Mouse (Mus musculus) frontal cortex, postnatal 10 days (tissue): ENCODE measurements around the gene Slc43a2.

Experiments
- DNase-seq, 2 experiments: peaks; one replicate each; pipeline ENCODE4 v3.0.0; 2022; ENCODE audit warnings: low spot score in 2 of 2, mixed read lengths in 1 of 2

Slc43a2 gene

DNA sequence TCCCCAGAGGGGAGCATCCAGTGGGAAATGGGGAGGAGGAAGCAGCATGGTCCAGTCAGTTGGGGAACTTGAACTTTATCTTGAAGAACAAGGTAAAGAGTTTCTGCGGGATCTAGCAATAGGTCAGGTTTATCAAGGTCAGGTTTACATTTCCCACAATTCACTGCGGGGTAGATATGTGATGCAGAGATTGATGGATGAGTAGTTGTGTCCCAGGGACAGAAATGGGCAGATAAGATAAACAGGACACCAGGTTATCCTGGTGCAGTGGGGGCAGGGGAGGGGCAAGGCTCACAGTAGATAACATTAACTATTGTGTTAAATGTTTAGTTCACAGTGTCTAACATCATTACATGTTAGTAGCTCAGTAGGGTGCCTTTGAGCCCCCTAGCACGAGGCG is 1.7 kb upstream of the Slc43a2 start:
- no peak for DNase-seq

- DNase-seq, result peak; percentile 89 to 94
These were observed 1.2 kb upstream of the Slc43a2 start for GRCm38 (mm10) chr11:75530325-75530724.

GRCm38 (mm10) chr11:75530845-75531373 is 585 bp upstream of the Slc43a2 start:
- no peak for DNase-seq

DNA sequence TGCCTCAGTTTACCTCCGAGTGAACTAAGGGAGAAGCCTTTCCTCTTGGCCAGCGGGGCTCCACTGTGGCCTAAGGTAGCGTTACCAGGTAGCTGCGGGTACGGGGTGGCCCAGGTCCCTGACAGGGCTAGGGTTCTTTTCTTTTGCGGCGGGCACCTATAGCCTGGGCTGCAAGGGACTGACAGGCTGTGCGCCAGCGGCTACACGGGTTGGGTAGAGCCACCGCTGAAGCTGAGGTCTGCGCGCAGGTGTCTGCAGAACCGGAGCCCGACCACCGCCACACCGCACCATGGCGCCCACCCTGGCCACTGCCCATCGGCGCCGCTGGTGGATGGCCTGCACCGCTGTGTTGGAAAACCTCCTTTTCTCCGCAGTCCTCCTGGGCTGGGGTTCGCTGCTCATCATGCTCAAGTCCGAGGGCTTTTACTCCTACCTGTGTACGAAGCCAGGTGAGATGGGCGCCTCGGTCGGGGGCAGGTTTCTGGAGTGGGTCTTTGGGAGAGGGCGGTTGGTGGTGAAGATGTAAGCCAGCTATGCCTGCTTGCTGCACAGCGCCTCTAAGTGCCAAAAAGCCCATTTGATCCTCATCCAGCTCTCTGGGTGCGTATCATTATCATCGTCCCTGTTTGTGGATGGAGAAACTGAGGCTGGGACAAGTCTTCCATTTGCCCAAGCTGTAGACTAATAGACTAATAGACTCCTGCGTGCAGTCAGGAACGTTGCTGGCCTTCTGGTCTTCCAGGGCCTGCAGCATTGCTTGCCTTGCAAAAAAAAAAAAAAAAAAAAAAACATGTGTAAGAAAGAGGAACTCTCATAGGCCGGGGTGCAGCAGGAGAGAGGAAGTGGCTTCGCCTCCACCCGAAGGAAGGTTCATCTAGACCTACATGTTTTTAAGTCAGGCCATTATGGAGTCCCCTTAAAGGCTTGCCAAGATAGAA is 1.1 kb downstream of the Slc43a2 start:
- DNase-seq, result no peak

DNA sequence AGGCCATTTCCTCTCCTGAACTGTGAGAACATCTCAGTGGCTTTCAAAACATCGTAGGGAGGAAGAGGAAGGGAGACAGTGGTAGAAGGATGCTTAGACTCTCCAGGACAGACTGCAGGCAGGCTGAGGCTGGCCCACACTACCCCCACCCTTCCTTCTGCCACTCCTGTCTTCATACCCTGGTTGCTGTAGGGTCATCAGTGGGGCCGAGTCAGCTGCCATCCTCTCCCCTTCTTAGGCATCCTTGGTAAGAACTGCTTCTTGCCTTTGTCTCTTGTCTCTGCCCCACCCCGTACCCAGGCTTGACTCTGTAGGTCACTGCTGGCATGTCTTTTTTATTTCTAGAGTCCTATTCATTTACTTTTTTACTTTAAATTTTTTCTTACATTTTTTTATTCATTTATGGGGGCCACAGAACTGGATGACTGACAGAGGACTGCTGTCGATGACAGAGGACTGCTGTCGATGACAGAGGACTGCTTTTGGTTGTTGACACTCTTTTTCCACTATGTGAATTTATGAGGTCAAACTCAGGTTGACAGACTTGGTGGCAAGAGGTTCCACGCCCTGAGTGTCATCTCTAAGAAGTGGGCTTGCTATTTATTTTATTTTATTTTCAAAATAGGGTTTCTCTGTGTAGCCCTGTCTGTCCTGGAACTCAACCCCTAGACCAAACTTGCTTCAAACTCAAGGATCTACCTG is 2.0 kb downstream of the Slc43a2 start:
- DNase-seq, result no peak

DNA sequence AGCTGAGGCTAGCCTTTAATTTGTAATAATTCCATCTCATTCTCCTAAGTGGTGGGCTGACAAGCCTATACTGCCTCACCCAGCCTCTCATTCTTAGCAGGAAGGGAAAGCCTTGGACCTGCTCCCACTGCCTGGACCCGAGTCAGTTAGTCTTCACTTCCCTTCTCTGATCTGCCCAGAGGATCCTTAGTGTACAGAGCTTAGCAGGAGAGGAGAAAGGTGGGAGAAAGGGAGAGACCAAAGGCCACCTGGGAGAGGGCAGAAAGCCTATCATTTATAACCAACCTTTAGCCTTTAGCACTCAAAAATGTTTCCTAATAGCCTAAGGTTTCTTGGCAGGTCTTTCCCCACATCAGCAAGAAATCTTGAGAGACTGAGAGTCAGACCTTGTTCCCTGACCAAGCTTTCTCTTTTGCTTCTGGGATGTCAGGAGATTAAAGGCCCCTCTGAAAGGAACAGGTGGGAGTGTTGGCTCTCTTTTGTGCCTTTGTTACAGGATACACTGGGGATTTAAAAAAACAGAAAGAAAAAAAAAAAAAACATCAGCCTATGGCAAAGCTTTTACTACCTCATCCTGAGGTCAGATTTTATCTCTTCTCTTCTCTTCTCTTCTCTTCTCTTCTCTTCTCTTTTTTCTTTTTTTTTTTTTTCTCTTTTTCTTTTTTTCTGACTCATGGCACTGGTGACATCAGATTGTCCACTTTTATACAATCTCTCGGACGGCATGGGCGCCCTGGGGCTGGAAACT is 3.0 kb downstream of the Slc43a2 start:
- no peak for DNase-seq

DNA sequence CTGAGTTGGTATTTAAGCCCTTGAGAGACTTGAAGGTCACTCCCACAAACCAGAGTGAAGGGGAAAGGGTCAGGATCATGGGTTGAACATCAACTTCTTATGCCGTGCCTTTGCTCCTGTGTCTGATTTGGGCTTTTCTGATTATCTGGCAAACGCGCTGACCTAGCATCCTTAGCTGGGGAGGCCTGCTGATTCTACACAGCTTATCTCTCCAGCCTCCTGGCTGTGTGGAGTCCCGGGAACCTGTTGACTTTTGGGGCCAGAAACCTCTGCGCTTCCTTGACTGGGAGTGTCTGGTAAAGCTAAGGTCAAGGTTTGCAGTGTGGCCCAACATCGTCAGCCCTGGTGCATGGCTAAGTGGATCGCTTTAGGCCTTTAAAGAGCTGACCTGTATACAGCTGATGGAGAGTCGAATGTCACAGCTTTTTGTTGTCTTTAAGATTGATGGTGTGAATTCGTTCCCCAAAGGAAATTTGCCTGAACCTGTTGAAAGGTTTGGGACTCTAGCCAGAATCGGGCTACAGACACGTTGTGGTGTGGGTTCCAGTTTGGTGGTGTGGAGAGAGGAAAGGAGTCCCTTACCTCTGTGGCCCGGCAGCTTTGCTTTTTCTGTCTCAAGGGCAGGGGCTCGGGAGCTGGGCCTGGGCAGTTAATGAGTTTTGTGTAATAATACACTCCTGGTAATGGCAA is 3.8 kb downstream of the Slc43a2 start:
- DNase-seq, result no peak

DNA sequence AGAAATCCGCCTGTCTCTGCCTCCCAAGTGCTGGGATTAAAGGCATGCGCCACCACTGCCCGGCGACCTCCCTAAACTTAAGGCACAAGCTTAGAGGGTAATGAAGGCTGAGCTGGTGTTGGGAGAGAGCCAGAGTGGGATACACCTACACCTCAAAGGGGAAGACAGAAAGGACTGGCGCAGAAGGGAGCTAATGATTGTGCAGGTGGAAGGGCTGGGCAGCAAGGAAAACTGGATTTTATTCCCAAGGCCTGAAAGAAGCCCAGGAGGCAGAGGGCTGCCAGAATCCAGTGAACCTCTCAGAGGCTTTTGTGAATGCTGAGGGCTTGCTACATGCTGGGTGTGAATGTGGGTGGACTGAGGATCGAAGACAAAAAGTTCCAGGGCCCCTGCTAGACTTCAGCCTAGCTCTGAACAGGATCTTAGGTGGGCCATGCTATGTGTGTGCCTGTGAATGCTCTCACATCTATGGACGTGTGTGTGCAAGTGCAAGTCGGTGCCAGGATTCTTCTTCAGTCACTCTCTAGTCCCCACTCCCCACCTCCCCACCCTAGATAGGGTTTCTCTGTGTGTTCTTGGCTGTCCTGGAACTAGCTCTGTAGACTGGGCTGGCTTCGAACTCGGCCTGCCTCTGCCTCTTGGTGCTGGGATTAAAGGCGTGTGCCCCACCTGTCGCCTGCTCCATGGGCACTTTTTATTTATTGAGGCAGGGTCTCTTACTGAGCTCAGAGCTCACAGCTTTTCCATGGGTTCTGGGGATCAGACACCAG is 4.9 kb downstream of the Slc43a2 start:
- no peak for DNase-seq

- no peak for DNase-seq
These were observed 5.5 kb downstream of the Slc43a2 start for GRCm38 (mm10) chr11:75537025-75537414.

GRCm38 (mm10) chr11:75537491-75538183 is 6.1 kb downstream of the Slc43a2 start:
- no peak for DNase-seq

DNA sequence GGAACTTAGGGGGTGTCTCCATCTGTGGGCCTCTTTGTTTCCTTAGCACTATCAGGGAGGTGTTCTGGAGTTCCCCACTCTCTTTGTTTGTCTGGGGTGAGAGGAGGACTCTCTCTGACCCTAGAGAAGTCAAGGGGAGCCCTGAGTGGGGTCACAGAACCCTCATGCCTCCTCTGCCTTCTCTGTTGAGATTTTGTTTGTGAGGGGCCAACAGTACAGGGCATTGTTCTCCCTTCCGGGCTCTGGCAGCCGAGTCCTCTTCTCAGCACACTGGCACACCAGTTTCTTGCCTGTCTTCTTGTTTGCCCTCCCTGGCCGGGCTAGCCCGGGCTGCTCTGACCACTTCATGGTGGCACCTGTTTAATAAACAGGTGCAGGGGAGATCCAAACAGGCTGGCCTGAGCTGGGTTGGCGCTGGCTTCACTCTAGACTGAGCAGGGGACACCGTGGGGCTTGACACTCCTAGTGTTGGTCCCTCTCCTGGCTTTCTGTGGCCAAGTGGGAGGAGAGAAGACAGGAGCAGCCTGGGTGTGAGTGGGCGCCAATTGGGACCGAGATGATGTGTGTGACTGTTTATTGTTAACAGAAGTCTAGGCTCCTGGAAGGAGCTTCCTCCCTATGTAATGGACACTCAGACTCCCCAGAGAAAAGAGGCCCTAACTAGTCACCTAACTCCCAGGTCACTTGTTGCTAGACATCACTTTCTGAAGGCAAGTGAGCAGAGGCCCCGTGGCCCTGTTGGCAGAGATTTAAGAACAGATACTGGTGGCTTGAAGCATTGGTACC is 6.9 kb downstream of the Slc43a2 start:
- no peak for DNase-seq

GRCm38 (mm10) chr11:75538970-75539299 is 7.4 kb downstream of the Slc43a2 start:
- no peak for DNase-seq

- DNase-seq, result no peak
These were observed 8.7 kb downstream of the Slc43a2 start for GRCm38 (mm10) chr11:75540209-75540608.

- DNase-seq, result no peak
These were observed 9.5 kb downstream of the Slc43a2 start for GRCm38 (mm10) chr11:75540710-75541581.

DNA sequence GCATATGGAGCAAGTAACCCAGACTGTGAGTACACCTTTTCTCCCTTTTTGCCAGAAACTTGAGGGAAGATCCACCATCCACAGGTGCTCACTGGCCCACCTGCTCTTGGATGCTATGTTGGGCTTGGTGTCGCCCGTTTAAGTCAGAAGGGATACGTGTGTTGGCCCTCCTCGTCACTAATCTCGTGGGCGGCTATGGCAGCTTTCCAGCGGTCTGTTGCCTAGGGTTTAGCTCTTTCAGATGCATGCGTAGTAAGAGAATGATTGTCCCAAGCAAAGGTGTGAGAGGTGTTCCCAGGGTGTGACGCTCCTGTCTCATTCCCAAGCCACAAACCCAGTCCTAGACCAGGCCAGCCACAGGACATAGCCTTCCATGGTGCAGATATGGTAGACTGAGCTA is 13.2 kb downstream of the Slc43a2 start:
- no peak for DNase-seq

- DNase-seq, result no peak
These were observed 14.6 kb downstream of the Slc43a2 start for GRCm38 (mm10) chr11:75546057-75546456.

DNA sequence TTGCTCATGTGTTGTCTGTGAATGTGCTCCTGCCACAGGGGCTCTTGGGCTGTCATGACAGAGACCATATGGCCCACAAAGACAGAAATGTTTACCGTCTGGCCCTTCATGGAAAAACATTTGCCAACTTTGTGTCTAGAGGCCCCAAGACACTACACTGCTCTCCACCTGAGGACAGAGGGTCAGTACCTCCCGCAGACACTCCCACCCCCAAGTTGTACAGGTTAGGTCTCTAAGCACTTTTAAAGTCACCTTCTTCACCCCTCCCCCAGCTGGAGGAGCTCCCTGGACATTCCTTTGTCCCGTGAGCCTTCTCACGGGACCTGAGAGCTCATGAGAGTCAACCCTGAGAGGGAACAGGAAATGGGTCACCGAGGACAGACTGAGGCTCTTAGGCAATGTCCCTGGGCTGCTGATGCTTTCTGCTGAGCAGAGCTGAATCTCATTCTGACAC is 18.2 kb downstream of the Slc43a2 start:
- no peak for DNase-seq
